Mouse (Mus musculus): Measurements from ENCODE around the gene Gse1.

GRCm38 (mm10) chr8:120411059-120411458 lies 182.8 kb downstream of the Gse1 start:
- TF ChIP-seq CTCF (IDR thresholded peaks at IDR 0.05) (no peak), POLR2A (IDR thresholded peaks at IDR 0.05; ENCODE audit: insufficient read depth, low read depth, low read length) (no peak), EP300 (IDR thresholded peaks at IDR 0.05; ENCODE audit: insufficient read depth, low read depth, low read length) (no peak)

Data from heart, adult 2 months (tissue).